Mouse (Mus musculus): ENCODE data around the gene Sstr5.

- TF ChIP-seq CEBPB (IDR thresholded peaks at IDR 0.05; ENCODE audit: insufficient read depth, poor library complexity, severe bottlenecking) (no peak), POLR2A (IDR thresholded peaks at IDR 0.05; ENCODE audit: insufficient read length, low read depth) (no peak), POLR2AphosphoS2 (IDR thresholded peaks at IDR 0.05; ENCODE audit: insufficient read length, low read depth) (no peak), MAX (IDR thresholded peaks at IDR 0.05; ENCODE audit: low read depth) (no peak), TCF12 (IDR thresholded peaks at IDR 0.05; ENCODE audit: insufficient read depth, poor library complexity, severe bottlenecking) (no peak), E2F4 (IDR thresholded peaks at IDR 0.05; ENCODE audit: insufficient read depth) (no peak), USF1 (IDR thresholded peaks at IDR 0.05; ENCODE audit: low read depth) (no peak)
These were observed 40.5 kb downstream of the Sstr5 start for GRCm38 (mm10) chr17:25456540-25456939.
